Mouse (Mus musculus): ENCODE measurements at regions not wholly inside any gene's neighbourhood (a gene's known extent, or its start where the extent isn't known, plus 50 kb on each side); places are given as distances from the start of the nearest gene placed in this dataset.
A peak's percentile ranks its signal among the peaks of the same experiment; 100 is the strongest.

DNA sequence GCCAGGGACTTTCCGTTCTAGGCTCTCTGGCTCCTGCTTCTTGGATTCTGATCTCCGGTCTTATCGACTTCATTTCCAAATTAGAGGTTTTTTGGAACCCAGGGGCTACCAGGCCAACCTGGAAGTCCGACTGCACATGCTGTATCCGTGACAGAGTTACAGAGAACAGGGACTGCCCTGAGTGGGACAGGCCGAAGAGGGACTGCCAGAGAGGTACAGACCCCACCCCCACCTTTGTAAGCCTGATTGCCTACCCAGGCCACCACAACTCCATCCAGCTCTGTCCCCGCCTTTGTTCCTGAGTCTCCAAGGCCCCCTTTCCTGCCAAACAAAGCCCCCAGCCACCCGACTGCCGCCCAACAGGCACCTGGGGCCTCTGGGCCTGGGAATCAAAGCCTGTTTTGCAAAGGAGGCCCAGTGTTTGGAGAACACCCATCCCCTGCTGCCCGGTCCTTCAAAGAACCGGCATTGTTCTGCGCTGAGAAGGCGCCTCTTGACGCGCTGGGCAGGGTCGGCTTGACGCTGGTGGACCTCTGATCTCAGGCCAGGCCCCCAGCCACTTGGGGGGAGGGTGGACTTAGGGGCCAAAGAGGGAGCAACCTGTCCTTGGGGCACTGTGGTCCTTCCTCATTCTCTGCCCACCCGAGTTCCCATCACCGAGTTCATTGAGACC, 64.4 kb upstream of the Slc2a1 start:
- Histone ChIP-seq H3K27ac (no peak overlapping the region), H3K9ac (no peak overlapping the region), H3K36me3 (replicated peaks) (no peaks in the 10 kb centered on the region), H3K4me3 (no peak overlapping the region), H3K4me2 (no peak overlapping the region), H3K9me3 (no peaks in the 10 kb centered on the region), H3K27me3 (replicated peaks) (no peaks in the 10 kb centered on the region), H3K4me1 (no peaks in the 10 kb centered on the region)
- 28% methylated on average over 19 of the region's 19 CpGs for WGBS
- ATAC-seq (replicated peaks): no peak; the same call in 1 of the 2 replicates

DNA sequence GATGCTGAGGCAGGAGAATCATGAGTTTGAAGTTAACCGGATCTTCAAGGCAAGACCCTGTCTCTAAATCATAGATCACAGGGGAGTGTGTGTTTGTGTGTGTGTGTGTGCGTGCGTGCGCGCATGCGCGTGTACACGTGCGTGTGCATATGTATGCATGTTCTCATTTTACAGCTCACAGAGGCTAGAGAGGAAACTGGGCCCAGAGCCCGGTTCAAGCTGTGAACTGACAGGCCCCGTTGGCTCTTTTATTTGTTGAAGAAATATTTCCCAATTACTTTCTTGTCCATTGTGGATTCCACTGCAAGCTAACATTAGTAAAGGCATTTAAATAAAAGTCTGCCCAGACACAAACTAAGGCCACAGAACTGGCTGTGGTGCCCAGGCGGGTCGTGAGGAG, 63.7 kb upstream of the Slc2a1 start:
- no peaks in the 10 kb centered on the region for H3K9me3 ChIP-seq
- ATAC-seq (replicated peaks): no peak
- H3K27ac ChIP-seq: peak overlapping the region; percentile 20; the same call in 1 of the 2 replicates
- no peak overlapping the region for H3K4me3 ChIP-seq
- H3K9ac ChIP-seq: no peak overlapping the region
- H3K4me2 ChIP-seq: no peak overlapping the region
- H3K27me3 ChIP-seq (replicated peaks): no peaks in the 10 kb centered on the region
- no peaks in the 10 kb centered on the region for H3K4me1 ChIP-seq
- 84% methylated on average over 13 of the region's 13 CpGs for WGBS
- no peaks in the 10 kb centered on the region for H3K36me3 ChIP-seq (replicated peaks)

DNA sequence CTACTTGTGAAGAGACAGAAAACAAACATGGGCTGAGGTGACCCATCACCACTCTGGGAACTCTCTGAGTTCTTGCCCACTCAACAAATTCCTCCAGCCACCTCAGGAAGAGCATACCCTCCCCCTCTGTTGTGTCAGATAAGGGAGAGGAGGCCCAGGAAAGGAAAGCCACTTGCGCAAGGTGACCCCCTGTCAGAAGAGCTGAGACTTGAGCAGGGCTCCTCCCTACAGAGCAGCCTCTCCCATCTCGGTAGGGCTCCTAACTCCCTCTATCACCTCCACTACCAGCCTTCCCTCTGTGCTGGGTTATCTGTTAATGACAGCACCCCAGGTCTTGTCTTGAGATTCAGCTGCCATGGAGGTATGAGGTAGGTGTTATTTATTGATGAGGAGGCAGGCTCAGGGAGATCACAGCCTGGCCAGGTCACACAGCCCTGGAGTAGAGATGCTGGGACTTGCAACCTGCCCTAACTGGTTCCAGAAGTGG, 57.6 kb upstream of the Slc2a1 start:
- no peak overlapping the region for H3K27ac ChIP-seq
- no peaks in the 10 kb centered on the region for H3K36me3 ChIP-seq (replicated peaks)
- no peaks in the 10 kb centered on the region for H3K9me3 ChIP-seq
- no peaks in the 10 kb centered on the region for H3K4me1 ChIP-seq
- WGBS: 75% methylated on average over 2 of the region's 2 CpGs
- H3K4me3 ChIP-seq: no peak overlapping the region
- no peaks in the 10 kb centered on the region for H3K27me3 ChIP-seq (replicated peaks)
- ATAC-seq (replicated peaks): no peak
- no peak overlapping the region for H3K4me2 ChIP-seq
- no peak overlapping the region for H3K9ac ChIP-seq

DNA sequence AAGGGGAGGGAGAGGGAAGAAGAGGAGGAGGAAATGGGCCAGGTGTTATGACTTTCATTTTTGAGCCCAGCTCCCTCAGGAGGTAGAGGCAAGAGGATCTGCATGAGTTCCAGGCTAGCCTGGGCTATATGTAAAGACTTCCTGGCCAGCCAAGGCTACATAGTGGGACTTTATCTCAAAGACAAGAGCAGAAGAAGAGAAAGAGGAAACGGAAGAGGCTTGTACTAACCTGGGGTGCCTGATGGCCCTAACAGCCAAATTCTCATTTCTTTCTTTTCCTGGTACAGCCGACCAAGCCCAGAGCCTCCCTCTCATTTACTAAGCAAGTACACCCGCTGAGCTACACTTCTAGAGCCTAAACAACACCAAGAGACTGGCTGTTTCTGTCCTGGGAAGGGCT, 56.0 kb upstream of the Slc2a1 start:
- no peaks in the 10 kb centered on the region for H3K36me3 ChIP-seq (replicated peaks)
- no peak overlapping the region for H3K4me2 ChIP-seq
- H3K9ac ChIP-seq: no peak overlapping the region
- no peaks in the 10 kb centered on the region for H3K4me1 ChIP-seq
- WGBS: 80% methylated on average over 3 of the region's 3 CpGs
- H3K27me3 ChIP-seq (replicated peaks): no peaks in the 10 kb centered on the region
- H3K27ac ChIP-seq: no peak overlapping the region
- no peak for ATAC-seq (replicated peaks)
- no peaks in the 10 kb centered on the region for H3K9me3 ChIP-seq
- no peak overlapping the region for H3K4me3 ChIP-seq

- Histone ChIP-seq H3K4me2 (no peak overlapping the region), H3K9ac (no peak overlapping the region), H3K4me1 (no peaks in the 10 kb centered on the region), H3K4me3 (no peak overlapping the region), H3K36me3 (replicated peaks) (no peaks in the 10 kb centered on the region), H3K9me3 (no peaks in the 10 kb centered on the region), H3K27ac (no peak overlapping the region), H3K27me3 (replicated peaks) (no peaks in the 10 kb centered on the region)
- 93% methylated on average over 4 of the region's 4 CpGs for WGBS
- no peak for ATAC-seq (replicated peaks)
Measured at GRCm38 (mm10) chr4:119053241-119053640, 55.3 kb upstream of the Slc2a1 start.

- Histone ChIP-seq H3K4me1 (no peaks in the 10 kb centered on the region), H3K9ac (no peak overlapping the region), H3K4me3 (no peak overlapping the region), H3K4me2 (no peak overlapping the region), H3K27me3 (replicated peaks) (no peaks in the 10 kb centered on the region), H3K9me3 (no peaks in the 10 kb centered on the region), H3K27ac (no peak overlapping the region), H3K36me3 (replicated peaks) (no peaks in the 10 kb centered on the region)
- 90% methylated on average over 6 of the region's 6 CpGs for WGBS
- no peak for ATAC-seq (replicated peaks)
Measured at GRCm38 (mm10) chr4:119053680-119054079, 54.8 kb upstream of the Slc2a1 start.

DNA sequence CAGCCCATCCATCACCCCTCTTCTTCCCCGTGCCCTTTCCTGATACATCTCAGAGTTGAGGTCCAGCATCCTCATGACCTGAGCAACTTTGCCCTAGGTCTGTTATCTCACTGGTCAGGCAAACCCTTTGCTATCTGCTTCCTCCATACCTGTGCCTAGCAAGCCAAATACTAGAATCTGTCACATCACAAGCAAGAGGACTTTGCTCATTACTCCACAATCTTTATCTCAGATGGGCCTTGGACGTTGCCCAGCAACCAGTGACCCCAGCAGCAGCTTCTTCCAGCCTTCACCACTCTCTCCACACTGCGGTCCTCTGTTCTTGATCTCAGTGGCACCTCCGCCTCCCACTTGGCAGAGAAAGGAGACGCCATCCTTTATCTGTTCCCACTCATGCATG, 54.4 kb upstream of the Slc2a1 start:
- no peak for ATAC-seq (replicated peaks)
- 70% methylated on average over 5 of the region's 5 CpGs for WGBS

DNA sequence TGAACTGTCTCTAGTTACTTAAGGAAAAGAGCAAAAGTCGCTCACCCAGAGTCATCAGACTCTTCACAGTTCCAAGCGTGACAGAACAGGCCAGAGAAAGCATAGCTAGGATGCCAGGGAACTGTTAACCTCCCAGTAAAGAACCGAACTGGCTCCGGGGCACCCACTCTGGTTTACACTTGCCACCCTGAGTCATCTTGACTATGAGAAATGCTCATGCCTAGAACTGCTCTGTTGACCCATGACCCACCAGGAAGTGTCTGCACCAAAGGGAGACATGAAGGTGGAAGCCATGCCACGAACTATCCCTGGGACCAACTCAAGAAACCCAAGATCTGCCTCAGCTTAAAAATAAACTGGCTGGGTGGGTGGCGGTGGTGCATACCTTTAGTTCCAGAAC, 51.3 kb upstream of the Slc2a1 start:
- Histone ChIP-seq H3K27ac (no peak overlapping the region), H3K4me2 (no peak overlapping the region), H3K4me3 (no peak overlapping the region), H3K9me3 (no peaks in the 10 kb centered on the region), H3K36me3 (replicated peaks) (no peaks in the 10 kb centered on the region), H3K27me3 (replicated peaks) (no peaks in the 10 kb centered on the region), H3K9ac (no peak overlapping the region), H3K4me1 (no peaks in the 10 kb centered on the region)
- WGBS: 89% methylated on average over 6 of the region's 6 CpGs
- no peak for ATAC-seq (replicated peaks)

More for the DNA sequence above, 54.4 kb upstream of the Slc2a1 start:
- Histone ChIP-seq H3K4me2 (no peak overlapping the region), H3K36me3 (replicated peaks) (no peaks in the 10 kb centered on the region), H3K4me1 (no peaks in the 10 kb centered on the region), H3K27ac (no peak overlapping the region), H3K27me3 (replicated peaks) (no peaks in the 10 kb centered on the region), H3K4me3 (no peak overlapping the region), H3K9ac (no peak overlapping the region), H3K9me3 (no peaks in the 10 kb centered on the region)

DNA sequence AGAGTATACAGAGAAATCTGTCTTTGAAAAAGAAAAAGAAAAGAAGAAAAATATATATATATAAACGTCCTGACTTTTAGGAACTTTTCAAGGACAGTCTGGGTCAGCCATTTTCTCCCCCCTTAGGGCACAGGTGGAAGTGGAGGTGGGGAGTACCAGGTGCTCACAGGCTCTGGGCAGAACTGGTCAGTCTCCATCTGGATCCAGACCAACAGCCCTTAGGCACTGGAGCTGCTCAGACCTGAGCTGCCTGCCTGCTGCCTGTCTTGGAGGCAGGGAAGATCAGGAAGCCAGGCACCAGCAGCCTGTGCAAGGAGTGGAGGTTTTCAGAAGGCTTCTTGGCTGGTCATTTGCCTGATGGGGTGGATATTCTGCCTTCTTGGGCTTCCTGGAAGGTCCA, 50.7 kb upstream of the Slc2a1 start:
- Histone ChIP-seq H3K27ac (no peak overlapping the region), H3K9ac (no peak overlapping the region), H3K4me2 (no peak overlapping the region), H3K9me3 (no peaks in the 10 kb centered on the region), H3K36me3 (replicated peaks) (no peaks in the 10 kb centered on the region), H3K4me3 (no peak overlapping the region), H3K4me1 (no peaks in the 10 kb centered on the region), H3K27me3 (replicated peaks) (no peaks in the 10 kb centered on the region)
- 68% methylated on average over 1 of the region's 1 CpGs for WGBS
- no peak for ATAC-seq (replicated peaks)

All from midbrain, embryonic 15.5 days (tissue).